Mouse (Mus musculus) lung, adult 2 months (tissue): ENCODE data around the gene Eps15l1. TPM values are rescaled to one million over a fixed set of nuclear protein-coding genes. Genes with fewer than 3 reads are reported as not detected.

Source experiments
- DNase-seq: peaks from one replicate; pipeline ENCODE4 v3.0.0; 2022
- H3K4me1 ChIP-seq: fragments of 200-500 bp; 2 replicates; pipeline ENCODE4 v1.6.1; 2011; ENCODE audit warnings: low read length; ENCODE audit not compliant: control insufficient read depth, insufficient read depth
- H3K4me3 ChIP-seq: fragments of 200-500 bp; replicated peaks from 2 replicates; pipeline ENCODE3; 2011; ENCODE audit warnings: low read depth, mild to moderate bottlenecking, control low read depth, low read length; ENCODE audit errors: extremely low read depth
- CTCF ChIP-seq: fragments of 200-500 bp; IDR thresholded peaks from 2 replicates; pipeline ENCODE4 v1.5.1; 2011; ENCODE audit warnings: mild to moderate bottlenecking, low read length, control low read depth; ENCODE audit not compliant: insufficient read depth
- POLR2A ChIP-seq: fragments of 200-500 bp; IDR thresholded peaks from 2 replicates; pipeline ENCODE4 v1.6.1; 2011; ENCODE audit warnings: low read depth, mild to moderate bottlenecking, control low read depth, low read length, borderline replicate concordance; ENCODE audit errors: extremely low read depth
- WGBS: fragments of 180-500 bp; shearing (Covaris S2); methylation state at CpG from one replicate; pipeline ENCODE4 v1.1.7; 2018; 5-methylcytosine and 5-hydroxymethylcytosine counted together
- polyA plus RNA-seq: library from polyadenylated mRNA; depleted of rRNA; stranded (reverse); fragments of >200 nt; gene quantifications from 2 replicates; pipeline ENCODE4 v1.2.3, GENCODE M21; 2012

Eps15l1 gene
- polyA plus RNA-seq, 1 experiment: 48.3 TPM

DNA sequence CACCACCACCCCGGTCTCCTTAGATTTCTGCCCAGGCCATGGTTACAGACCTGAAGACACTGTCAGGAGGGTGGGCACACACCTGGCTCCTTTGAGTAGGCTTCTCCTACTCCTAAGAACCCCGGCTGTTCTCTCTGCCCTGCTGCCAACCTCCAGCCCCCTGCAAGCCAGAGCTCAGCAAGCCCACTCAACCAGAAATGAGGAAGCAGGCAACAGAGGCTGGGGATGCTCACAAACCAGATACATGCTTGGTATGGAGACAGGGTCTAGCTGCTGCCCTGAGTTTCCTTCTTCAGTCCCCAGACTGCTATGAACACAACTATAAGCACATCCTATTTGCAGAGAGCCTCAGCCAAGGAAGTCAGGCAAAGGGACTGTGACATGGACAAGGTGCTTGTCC, 73.1 kb downstream of the Eps15l1 start:
- TF ChIP-seq POLR2A: no peak
- no peak for TF ChIP-seq CTCF
- DNase-seq: no peak
- Histone ChIP-seq H3K4me3 (no peak overlapping the region), H3K4me1 (peaks cover 15% of the 10 kb centered on the region)
- 90% methylated on average over 2 of the region's 2 CpGs for WGBS

DNA sequence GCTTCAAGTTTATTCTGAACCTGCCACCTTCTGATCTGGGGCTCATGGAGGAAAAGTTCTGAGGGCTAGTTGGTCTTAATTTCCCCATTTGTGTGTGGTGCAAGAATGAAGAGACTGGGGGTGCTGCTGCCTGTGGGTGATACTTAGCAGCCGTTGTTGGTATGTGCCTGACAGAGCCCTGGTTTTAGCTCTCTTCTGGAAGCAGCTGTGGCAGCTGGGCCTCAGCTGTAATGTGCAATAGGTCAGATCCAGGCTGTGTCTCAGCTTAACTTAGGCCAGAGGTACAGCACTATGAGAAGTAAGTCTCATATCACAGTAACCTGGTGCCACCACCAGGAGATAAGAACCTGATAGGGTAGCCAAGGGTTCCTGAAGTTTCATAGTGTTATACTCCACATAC, 73.7 kb downstream of the Eps15l1 start:
- Histone ChIP-seq H3K4me3 (no peak overlapping the region), H3K4me1 (peaks cover 12% of the 10 kb centered on the region)
- no peak for DNase-seq
- 78% methylated on average over 1 of the region's 1 CpGs for WGBS
- TF ChIP-seq CTCF: no peak
- TF ChIP-seq POLR2A: no peak

DNA sequence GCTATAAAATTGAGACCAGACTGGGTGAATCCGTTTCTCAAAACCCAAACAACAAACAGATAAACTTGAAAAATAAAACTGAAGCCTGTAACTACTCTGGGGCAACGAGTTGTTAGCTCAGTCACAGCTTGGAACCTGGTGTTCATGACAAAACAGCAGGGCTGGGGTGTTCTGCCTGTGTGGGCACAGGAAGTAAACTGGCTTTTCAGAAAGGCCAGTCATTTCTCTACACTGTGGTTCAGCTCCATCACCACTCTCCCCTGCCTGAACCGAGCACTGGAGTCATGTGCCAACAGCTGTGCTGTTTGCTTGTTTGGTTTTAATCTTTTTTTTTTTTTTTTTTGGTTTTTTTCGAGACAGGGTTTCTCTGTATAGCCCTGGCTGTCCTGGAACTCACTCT, 77.5 kb downstream of the Eps15l1 start:
- Histone ChIP-seq H3K4me1 (no peaks in the 10 kb centered on the region), H3K4me3 (no peak overlapping the region)
- TF ChIP-seq POLR2A: no peak
- no peak for TF ChIP-seq CTCF
- DNase-seq: no peak
- WGBS: 59% methylated on average over 4 of the region's 4 CpGs

DNA sequence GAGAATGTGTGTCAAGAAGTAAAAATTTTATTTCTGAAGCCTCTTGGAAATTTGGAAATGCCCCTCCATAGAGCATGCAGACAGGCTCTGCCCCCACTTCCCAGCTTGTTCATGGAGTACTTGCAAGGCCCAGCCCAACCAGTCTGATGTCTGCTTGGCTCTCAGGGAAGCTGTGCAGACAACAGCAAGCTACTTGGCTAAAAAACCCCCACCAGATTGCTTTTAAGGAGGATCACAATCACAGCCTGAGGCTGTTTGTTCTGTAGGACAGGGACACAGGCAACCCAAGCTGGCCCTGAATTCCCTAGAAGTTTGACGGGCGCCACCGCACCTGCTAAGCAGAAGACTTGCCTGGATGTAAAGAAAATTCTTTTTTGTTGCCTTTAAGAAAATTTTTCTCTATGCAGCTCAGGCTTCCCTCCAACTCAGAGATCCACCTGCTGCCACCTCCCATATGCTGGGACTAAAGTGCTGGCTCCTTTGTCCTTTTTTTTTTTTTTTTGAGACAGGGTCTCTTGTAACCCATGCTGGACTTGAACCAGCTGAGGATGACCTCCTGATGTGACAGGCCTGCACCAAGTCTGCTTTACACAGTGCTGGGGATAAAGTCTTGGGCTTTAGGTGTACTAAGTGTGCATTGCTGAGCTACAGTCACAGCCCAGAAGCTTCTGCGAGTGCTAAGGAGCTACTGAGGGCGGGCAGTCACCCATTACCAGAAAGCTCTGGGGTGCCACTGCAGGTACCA, 78.5 kb downstream of the Eps15l1 start:
- Histone ChIP-seq H3K4me3 (no peak overlapping the region), H3K4me1 (no peaks in the 10 kb centered on the region)
- TF ChIP-seq CTCF (no peak), POLR2A (no peak)
- no peak for DNase-seq
- WGBS: 95% methylated on average over 5 of the region's 5 CpGs

DNA sequence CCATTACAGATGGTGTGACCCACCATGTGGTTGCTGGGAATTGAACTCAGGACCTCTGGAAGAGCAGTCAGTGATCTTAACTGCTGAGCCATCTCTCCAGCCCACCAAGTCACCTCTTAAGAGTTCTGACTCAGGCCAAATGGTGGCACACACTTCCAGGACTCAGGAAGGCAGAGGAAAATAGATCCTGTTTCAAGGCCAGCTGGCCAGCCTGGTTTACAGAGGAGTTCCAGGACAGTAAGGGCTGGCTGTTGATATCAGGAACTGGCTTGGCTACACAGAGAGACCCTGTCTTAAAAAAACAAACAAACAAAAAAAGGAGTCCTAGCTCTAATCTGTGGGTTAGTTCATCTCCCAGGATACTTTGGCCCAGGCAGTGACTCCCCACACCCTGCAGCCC, 84.2 kb downstream of the Eps15l1 start:
- no peak for DNase-seq
- no peak overlapping the region for H3K4me3 ChIP-seq
- no peak for TF ChIP-seq POLR2A
- TF ChIP-seq CTCF: no peak
- peaks cover 11% of the 10 kb centered on the region for H3K4me1 ChIP-seq

DNA sequence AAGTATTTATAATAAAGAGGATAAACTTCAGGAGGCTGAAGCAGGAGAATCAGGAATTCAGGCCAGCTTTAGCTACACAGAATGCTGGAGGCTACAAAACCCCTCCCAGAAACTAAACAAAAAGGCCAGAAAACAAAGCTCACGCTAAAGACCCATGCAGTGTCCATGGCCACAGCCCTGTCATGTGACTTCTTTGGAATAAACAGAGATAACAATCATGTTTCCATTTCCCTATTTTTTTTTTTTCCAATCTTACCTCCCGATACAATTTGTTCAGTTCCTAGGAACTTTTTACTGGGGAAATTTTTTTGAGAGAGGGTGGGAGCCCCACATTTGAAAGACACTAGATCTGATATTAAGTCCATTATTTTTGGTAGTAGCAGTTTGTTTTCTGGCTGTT, 85.0 kb downstream of the Eps15l1 start:
- Histone ChIP-seq H3K4me3 (no peak overlapping the region), H3K4me1 (peaks cover 11% of the 10 kb centered on the region)
- 32% methylated on average over 2 of the region's 2 CpGs for WGBS
- TF ChIP-seq CTCF (no peak), POLR2A (no peak)
- no peak for DNase-seq

DNA sequence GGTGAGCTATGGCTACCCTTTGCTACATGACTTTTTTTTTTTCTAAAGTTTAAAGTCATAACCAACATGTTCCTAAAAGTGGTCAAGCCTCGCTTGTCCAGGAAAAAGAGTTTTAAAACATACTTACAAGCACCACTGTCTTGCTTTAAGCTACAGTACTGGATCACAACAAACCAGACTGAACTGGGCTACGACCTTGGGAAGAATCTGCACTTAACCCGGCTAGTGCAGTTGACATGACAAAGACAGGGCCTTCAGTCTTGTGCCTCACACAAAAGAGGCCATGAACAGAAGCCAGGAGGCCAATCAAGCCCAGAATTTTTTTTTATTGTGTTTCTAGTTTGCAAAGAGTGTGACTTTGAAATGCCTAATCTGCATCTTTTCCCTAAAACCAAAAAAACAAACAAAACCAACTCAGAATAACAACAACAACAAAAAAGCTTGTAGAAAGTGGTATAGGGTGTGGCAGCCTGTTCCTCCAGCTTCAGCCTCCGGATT, 87.1 kb downstream of the Eps15l1 start:
- TF ChIP-seq POLR2A (no peak), CTCF (no peak)
- Histone ChIP-seq H3K4me3 (no peak overlapping the region), H3K4me1 (peaks cover 11% of the 10 kb centered on the region)
- DNase-seq: no peak
- 78% methylated on average over 4 of the region's 4 CpGs for WGBS

DNA sequence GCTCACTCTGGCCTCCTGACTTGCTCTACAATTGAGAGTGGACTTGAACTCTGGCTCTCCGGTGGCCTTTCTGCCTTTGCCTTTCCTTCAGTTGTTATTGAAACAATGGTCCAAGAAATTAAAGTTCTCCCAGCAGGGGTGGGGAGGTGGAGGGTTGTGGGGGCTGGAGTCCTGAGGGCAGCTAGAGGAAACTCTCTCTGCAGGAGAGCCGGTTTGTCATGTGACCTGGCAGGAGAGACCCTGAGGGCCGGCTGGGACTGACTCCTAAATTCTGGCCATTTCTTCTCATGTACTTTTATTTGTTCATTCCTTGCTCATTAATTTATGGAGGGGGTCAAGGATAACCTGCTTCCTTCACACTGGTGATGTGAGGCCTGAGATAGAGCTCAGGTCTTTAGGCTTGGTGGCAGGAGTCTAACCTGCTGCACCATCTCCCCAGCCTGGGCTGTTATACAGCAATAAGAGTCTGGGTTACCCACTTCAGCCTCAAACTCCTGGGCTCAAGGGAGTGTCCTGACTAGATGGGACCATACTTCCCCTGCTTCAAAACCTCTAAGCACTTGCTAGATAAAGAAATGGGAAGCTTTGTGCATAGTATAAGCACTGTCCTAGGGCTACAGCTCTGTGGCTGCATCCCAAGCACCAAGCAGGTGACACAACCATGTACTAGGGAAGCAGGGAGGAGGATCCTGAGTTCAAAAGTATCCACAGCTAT, 87.7 kb downstream of the Eps15l1 start:
- peaks cover 11% of the 10 kb centered on the region for H3K4me1 ChIP-seq
- no peak for TF ChIP-seq CTCF
- TF ChIP-seq POLR2A: no peak
- DNase-seq: no peak
- H3K4me3 ChIP-seq: no peak overlapping the region
- whole genome bisulfite sequencing: 37% methylated on average over 3 of the region's 3 CpGs

DNA sequence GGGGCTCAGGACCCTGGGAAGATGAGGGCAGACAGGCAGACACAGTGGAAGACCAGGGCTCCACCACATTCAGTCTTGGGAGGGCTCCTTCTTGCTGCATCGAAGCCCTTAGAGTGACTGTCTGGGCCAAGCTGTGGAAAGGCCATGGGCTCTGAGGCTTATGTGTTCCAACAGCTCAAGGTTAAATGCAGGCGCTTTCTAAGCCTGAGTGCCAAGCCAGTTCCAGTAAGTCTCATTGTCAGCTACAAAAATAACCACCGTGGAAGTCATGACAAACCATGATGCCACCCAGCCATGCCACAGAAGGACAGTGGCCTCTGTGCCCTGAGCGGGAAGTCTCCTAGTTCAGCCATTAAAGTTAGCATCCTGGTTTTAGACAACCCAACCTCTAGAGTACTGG, 89.6 kb downstream of the Eps15l1 start:
- TF ChIP-seq POLR2A (no peak), CTCF (no peak)
- WGBS: 76% methylated on average over 4 of the region's 4 CpGs
- H3K4me1 ChIP-seq: peaks cover 11% of the 10 kb centered on the region
- no peak overlapping the region for H3K4me3 ChIP-seq
- no peak for DNase-seq
